Mouse (Mus musculus): ENCODE results near the gene Treh. TPM values are rescaled to one million over a fixed set of nuclear protein-coding genes. Genes with fewer than 3 reads are reported as not detected.
"Not testable (repeated sequence)": the region's sequence is repeated elsewhere in the genome, so short reads cannot be mapped to it uniquely, and the experiment has no call there.

Treh gene
- not detected for total RNA-seq (2021)

DNA sequence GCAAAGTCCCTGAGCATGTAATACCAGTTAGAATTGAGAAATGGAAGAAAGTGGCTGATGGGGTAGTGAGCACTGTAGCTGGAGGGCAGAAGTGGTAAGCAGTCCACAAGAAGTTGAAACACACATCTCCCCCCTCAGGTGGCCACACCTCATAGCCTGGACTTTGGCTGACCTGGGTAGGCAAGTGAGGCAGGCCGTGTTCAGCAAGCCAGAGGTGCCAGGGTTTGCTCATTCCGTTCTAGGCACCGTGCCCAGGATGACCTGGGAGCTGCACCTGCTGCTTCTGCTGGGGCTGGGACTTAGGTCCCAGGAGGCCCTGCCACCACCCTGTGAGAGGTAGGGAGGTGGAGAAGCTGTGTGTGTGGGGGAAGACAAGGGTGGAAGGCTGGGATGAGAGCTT lies at the start of gene Treh:
TSS of gene Treh (plus strand) at position 229 of the 400 bp plus-strand sequence.
- no peak for DNase-seq (ENCODE audit: extremely low spot score in 1 of 2, low spot score in 1 of 2)

DNA sequence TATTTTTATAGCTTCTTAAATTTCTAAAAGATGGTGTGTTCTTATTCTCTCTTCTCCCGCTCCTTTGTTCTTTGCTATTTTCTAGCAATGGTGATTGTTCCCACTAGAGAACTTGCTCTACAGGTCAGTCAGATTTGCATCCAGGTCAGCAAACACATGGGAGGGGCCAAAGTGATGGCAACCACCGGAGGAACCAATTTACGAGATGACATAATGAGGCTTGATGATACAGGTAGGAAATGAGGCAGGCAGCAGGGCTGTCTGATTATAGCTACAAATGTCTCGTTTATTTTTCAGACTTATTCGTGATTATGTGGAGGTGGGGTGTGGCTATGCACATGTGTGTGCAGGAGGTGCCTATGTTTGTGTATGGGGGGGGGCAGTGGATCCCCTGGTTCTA lies 48.6 kb upstream of the Treh start:
- no peak for DNase-seq (ENCODE audit: extremely low spot score in 1 of 2, low spot score in 1 of 2)

DNA sequence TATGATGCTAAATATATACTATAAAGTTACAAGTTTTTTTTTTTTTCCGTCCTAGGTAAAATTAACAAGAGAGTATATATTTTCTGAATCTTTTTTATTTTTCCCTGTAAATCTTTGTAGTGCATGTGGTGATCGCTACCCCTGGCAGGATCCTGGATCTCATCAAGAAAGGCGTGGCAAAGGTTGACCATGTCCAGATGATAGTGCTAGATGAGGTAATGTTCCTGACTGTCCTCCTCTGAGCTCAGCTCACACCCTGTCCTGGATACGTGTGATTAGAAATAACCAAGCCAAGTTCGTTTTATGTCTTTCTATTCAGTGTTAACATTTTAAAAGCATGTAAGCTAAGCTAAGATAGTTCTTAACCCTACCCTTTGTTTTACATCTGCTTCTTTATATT lies 46.8 kb upstream of the Treh start:
- DNase-seq (ENCODE audit: extremely low spot score in 1 of 2, low spot score in 1 of 2), result no peak

DNA sequence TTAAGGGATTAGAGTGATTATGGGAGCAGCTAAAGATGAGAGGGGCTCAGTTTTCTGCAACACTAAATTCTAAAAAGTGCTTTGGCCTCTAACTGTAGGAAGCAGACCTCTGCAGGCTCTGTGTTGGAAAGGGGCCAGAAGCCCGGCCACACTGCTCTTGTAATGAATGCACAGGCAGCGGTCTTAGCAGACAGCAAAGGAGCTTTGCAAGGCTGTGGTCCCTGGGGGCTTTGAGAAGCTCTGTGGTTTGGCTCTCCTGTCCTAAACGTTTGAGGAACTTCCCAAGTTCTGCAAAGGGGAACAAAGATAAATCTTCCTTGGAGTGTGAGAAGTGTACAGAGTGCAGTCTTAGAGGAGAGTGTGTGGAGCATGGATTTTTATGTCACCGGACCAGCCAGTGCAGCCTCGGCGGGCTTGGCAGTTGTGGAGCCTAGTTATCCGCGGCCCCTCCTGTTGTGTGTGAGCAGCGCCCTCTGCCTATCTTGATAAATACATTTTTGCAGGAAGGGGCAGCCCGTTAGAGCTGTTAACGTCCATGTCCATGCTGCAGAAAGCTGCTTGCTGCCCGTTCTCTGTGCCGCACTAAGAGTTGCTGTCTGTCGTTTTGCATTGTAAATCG lies 35.4 kb upstream of the Treh start:
- DNase-seq (ENCODE audit: extremely low spot score in 1 of 2, low spot score in 1 of 2), result peak in 1 of 2 experiments; percentile 20

DNA sequence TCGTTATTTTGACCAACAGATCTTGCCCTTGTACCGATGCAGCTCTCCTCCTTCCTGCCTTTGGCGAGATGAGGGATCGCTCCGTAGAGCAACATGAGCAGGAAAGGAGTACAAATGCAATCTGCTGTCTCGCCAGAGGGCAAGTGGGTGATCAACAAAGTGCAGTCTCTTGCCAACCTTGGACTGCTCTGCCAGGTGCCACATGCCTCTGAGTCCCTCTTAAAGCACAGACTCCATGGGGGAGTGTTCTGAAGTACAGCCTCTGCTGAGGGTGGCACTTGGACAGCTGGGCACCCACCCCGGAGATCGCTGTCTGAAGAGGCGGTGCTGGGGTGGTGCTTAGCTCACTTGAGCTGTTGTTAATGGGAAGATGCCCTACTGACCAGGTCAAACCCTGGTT lies 34.3 kb upstream of the Treh start:
- not testable (repeated sequence) for DNase-seq (ENCODE audit: extremely low spot score in 1 of 2, low spot score in 1 of 2)

DNA sequence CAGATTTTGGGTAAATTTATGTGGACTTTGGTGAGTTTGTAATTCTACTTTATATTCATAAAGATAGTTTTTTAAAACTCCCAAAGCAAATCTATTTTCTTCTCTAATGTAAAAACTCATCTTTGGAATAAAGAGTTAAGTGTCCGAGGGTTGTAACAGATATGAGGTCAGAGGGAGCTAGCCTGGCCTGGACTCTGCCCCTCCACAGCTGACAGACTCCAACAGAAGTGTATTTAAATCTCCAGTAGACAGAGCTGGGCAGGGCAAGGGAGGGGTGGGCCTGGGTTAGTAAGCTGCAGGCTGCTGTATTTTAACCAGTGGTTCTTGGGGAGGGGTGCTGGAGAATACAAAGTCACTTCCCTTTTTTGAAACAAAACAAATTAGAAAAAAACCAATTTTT lies 33.0 kb upstream of the Treh start:
- DNase-seq (ENCODE audit: extremely low spot score in 1 of 2, low spot score in 1 of 2), result not testable (repeated sequence)

DNA sequence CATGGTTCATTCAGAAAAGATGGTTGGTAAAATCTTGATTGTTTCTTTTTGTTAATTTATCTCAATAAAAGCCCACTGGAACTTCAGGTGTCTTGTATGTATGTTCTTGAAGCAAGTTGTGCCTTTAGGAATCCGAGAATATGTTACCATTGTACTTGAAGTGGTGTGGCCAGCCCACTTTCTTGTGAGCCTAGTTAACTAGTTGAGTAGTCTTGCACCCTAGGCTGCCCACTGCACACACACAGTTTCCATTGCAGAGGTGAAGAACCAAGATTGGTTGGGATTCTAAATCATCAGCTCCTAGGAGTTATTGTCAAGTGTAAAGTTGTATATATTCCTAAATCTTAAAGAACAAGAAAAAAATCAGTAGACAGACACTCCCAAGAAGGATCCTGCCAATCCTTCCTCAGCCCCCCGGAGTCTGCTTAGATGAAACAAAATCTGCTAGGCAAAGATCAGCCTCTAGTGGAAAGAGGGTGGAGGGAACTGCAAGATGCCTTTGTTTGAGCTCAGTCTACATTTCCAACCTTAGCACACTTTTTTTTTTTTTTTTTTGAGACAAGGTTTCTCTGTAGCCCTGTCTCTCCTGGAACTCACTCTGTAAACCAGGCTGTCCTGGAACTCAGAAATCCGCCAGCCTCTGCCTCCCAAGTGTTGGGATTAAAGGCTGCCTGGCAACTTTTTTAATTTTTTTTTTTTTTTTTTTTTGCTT lies 32.2 kb upstream of the Treh start:
- no peak for DNase-seq (ENCODE audit: extremely low spot score in 1 of 2, low spot score in 1 of 2)

DNA sequence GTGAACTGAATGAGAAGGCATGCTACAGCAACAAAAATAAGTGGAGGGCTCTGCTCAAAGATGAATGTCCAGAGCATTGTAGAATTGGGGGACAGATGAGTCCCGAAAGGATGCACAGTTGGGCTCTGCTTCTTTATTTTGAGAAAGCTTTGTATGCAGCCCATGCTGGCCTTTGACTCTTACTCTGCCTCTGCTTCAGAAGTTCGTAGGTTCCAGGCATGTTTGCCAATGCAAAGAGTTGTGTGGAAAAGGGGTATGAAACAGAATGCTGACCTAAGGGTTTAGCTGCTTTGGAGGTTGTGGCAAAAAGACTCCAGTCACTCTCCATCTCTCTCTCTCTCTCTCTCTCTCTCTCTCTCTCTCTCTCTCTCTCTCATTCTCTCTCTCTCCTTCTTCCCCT lies 31.4 kb upstream of the Treh start:
- no peak for DNase-seq (ENCODE audit: extremely low spot score in 1 of 2, low spot score in 1 of 2)

DNA sequence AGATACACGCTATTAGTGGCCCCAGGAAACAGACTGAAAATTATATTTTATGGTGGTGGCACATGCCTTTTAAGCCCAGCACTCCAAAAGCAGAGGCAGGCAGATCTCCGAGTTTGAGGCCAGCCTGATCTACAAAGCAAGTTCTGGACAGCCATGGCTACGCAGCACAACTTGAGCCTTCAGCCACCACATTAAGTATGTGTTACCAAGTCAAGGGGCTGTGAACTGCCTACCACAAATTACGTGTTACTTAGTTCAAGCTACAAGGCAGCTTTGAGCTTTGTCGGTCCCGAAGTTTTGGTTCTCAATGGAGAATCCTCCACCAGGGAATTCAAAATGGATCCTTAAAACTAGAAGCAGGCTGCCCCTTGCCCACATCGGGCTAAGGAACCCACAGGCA lies 29.9 kb upstream of the Treh start:
- no peak for DNase-seq (ENCODE audit: extremely low spot score in 1 of 2, low spot score in 1 of 2)

DNA sequence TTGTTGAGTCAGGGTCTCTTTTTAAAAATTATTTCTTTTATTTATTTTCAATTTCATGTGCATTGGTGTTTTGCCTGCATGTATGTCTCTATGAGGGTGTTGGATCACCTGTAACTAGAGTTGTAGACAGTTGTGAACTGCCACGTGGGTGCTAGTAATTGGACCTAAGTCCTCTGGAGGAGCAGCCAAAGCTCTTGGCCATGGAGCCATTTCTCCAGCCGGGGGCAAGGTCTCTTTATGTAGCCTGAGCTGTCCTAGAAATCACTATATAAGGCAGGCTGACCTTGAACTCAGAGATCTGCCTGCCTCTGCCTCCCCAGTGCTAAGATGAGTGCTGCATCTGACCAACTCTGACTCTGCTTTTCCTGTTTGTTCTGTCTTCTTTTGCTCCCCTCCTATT lies 28.8 kb upstream of the Treh start:
- DNase-seq (ENCODE audit: extremely low spot score in 1 of 2, low spot score in 1 of 2), result no peak

DNA sequence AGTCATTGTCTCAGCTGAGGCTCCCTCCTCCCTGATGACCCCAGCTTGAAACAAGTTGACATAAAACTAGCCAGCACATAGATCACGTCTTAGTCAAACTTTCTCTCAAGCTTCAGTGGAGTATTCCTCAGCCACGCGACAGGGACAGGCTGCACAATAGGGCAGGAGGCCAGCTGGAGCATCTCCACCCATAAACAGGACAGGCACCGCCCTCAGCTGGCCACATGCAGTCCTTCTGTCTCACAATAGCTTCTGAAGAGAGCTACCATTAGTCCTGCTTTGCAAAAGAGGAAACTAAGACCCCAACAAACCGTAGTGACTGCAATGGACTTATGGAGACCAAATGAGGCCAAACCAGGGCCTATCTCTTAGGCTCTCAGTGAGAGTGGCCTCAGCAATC lies 27.6 kb upstream of the Treh start:
- no peak for DNase-seq (ENCODE audit: extremely low spot score in 1 of 2, low spot score in 1 of 2)

DNA sequence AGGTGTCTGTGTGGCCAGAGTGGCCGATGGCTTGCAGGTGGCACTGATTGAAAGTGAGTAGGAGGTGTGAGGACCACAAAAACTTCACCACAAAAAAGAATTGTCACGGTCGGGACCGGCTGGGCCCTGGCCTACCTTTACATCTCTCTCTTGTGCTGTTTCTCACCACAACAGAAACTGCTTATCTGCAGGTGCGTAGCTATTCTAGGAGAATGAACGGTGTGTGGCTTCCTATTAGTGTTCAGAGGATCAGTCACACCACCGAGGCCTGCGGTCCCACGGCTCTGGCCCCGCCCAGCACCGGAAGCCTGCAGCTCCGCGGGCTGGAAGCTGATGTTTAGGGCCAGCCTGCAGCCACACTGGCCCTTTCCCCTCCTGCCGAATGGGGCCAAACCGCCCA lies 27.1 kb upstream of the Treh start:
- DNase-seq (ENCODE audit: extremely low spot score in 1 of 2, low spot score in 1 of 2), result no peak

DNA sequence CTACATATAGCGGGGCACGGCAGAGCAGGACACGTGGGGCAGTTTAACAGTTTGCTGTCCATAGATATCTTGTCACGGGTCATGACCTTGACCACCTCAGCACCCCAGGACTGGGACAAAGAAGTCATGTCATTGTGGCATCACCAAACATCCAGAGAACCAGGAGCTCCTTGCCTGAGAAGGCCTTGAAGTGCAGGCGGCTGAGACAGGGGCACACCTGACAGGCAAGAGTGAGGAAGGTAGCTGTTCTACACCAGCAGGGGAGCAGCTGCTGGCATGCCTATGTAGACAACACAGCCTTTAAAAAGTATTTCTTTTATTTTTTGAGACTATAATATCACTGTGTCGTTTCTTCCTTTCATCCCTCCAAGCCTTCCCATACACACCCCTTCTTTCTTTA lies 26.7 kb upstream of the Treh start:
- no peak for DNase-seq (ENCODE audit: extremely low spot score in 1 of 2, low spot score in 1 of 2)

DNA sequence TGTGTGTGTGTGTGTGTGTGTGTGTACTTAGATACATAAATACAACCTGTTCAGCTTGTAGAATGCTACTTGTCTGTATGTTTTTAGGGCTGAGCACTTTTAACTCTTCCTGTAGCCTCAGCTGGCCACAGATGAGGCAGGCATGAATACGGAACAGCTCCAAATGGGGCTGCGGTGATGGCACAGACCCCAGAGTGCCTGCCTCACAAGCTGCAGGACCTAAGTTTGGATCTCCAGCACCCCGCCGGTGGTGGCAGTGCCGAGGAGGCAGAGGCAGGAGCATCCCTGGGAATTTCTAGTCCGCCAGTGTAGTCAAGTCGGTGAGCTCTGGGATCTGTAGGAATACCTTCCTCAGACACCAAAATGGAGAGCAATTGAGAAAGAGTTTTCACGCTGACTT lies 26.0 kb upstream of the Treh start:
- DNase-seq (ENCODE audit: extremely low spot score in 1 of 2, low spot score in 1 of 2), result no peak

DNA sequence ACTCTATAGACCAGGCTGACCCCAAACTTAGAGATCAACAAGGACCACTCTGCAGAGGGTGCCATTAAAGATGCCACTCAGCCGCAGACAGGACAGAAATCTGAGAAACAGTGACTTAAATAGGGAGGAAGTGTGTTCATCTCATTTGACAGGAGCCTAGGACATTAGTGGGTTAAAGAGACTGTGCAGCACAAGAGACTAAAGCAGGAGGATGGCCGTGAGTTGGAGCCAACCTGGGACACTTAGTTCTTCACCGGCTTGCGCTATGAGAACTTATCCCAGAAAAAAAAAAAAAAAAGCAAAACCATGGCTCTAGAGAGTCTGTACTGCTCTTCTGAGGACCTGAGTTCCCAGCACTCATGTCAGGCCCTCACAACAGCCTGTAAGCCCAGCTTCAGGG lies 25.4 kb upstream of the Treh start:
- DNase-seq (ENCODE audit: extremely low spot score in 1 of 2, low spot score in 1 of 2), result no peak

DNA sequence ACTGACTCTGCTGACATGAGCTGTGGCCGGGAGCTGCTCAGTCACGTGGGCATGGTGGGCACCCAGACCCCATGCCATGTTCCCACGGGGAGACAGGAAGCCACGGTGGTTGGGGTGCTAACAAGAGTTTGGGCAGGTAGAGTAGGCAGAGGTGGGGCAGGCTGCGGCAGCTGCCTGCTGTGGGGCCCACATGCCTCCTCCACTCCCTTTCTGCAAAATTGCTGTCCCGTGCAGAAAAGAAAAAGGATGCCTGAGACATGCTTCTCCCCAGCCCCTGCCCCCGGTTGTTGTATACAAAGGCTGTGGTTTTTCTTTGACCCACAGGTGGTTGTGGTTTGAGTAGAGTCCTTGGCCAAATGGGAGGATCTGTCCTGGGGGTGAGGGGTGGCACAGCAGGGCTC lies 24.2 kb upstream of the Treh start:
- no peak for DNase-seq (ENCODE audit: extremely low spot score in 1 of 2, low spot score in 1 of 2)

DNA sequence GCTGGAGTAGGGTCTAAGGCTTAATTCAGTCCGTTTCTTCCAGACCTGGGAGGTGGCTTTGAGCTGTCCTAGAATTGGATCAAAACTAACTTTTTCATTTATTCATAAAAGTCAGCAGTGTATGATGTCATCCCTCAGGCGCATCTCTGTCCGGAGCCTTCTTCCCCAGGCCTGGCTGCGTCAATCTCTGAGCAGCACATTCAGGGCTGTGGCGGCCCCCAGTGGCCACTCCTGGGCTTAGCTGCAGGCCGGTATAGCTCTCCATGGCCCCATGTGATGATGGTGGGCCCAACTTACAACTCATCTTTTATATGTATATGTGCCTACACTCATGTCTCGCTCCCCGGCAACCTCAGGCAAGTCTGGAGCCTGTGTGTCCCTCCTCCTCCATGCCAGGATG lies 21.0 kb upstream of the Treh start:
- DNase-seq (ENCODE audit: extremely low spot score in 1 of 2, low spot score in 1 of 2), result peak; percentile 45 to 72

DNA sequence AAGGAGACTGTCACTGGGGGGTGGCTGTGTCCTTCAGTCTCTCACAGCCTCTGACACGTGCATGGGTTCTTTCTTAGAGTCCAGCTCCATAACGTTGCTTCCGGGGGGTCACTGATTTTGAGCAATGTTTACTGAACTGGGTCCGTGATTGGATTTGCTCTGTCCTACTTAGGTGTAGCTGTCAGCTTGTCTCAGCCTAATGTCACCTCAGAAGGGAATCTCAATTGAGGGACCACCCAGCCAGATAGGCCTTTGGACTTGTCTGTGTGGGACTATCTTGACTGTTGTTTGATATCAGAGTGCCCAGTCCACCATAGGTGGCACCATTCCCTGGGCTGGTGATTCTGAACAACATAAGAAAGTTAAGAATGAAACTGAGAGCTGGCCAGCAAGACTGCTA lies 19.1 kb upstream of the Treh start:
- no peak for DNase-seq (ENCODE audit: extremely low spot score in 1 of 2, low spot score in 1 of 2)

DNA sequence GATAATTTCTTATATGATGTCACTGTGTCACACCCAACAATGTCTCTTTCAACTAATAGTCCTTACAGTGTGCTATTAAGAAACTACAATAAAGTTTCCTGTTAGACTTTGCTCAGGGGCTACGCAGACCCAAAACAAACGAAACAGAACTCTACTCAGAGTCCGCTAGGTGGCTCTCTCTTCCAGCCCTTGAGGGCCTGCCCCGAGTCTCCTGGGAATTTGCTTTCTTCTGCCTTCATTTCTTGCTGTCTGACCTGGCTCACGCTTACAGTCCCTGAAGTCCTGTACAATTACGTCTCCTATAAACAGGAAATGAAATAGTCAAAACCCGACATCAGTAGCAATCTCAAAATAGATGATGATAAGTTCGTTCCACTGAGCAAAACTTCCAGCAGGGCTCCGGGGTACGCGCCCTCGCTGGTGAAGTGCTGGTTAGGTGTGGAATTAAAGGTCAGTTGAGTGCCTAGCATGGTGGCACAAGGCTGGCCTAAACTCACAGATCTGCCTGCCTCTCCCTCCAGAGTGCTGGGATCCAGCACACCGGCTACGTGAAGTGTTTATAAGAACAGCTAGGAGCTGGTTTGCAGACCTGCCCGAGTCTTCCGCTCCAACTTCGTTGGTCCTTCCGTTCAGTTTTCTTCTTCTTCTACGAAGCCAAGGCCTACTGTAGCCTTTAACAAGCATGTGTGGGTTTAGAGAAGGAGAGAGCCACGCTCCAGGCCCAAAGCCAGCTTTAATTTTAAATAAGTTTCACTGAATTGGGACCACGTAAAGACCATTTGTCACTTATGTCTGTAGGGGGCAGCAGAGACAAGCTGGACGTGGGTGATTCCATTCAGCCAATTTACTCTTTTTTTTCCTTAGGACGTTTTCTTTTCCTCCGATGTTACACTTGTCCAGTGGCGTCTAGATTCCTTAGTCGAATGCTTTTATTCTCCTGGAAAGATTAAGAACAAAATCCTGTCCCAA lies 17.7 kb upstream of the Treh start:
- DNase-seq (ENCODE audit: extremely low spot score in 1 of 2, low spot score in 1 of 2), result peak; percentile 23 to 45

DNA sequence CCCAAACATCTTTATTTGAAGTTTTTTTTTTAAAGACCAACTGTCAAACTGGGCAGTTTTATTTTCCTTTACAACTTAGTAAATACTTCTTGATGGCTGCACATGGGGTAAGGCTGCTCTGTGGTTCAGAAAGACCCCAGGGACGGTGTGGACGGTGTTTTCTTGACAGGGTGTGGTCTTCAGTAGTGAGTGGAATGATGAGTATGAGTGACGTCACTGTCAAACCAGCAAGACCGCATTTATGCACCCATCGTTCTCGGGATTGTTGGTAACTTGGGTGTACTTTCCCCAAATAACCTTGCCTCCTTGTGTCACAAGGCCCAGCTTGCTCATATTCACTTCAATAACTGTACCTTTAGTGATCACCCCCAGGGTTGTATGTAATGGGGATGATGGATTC lies 9.3 kb upstream of the Treh start:
- DNase-seq (ENCODE audit: extremely low spot score in 1 of 2, low spot score in 1 of 2), result no peak

DNA sequence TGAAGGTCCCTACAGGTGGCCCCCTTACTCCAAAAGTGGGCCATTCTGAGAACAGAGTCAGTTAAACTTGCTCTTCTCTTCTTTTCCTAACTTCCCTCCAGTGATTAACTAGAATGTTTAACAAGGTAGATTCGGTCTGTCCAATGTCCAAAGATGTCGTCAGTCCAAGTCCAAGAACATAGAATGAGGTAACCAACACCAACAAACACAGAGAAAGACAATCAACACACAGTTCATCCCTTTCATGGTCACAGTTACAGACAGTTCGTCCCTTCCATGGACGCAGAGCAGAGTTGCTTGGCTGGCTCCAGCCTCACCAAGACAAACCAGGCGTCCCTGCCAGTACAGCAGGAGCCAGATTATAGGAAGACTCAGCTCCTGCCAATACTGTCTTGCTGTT lies 1.6 kb upstream of the Treh start:
- no peak for DNase-seq (ENCODE audit: extremely low spot score in 1 of 2, low spot score in 1 of 2)
